Mouse (Mus musculus) stomach, embryonic 15.5 days (tissue): ENCODE data around the gene F10. TPM values are rescaled to one million over a fixed set of nuclear protein-coding genes. Genes with fewer than 3 reads are reported as not detected.

ENCODE experiments used
- ATAC-seq: fragments of 200-750 bp; cut with Nextera tagmentation; 2 replicates; pipeline ENCODE4 v1.8.0; 2017; ENCODE audit warnings: low read depth, moderate number of reproducible peaks, moderate TSS enrichment; ENCODE audit not compliant: insufficient read depth, low FRiP score
- H3K27ac ChIP-seq: fragments of 300-500 bp; sonication (generic); 2 replicates; pipeline ENCODE4 v1.5.1; 2015; ENCODE audit warnings: mild to moderate bottlenecking, inconsistent platforms
- H3K27me3 ChIP-seq: fragments of 300-500 bp; sonication (generic); replicated peaks from 2 replicates; pipeline ENCODE4 v1.6.1; 2015; ENCODE audit warnings: inconsistent platforms
- H3K36me3 ChIP-seq: fragments of 300-500 bp; sonication (generic); 2 replicates; pipeline ENCODE4 v1.6.1; 2015; ENCODE audit warnings: inconsistent platforms
- H3K4me1 ChIP-seq: fragments of 300-500 bp; sonication (generic); 2 replicates; pipeline ENCODE4 v1.6.1; 2015; ENCODE audit warnings: inconsistent platforms
- H3K4me2 ChIP-seq: fragments of 300-500 bp; sonication (generic); 2 replicates; pipeline ENCODE4 v1.6.1; 2015; ENCODE audit warnings: mild to moderate bottlenecking, inconsistent platforms
- H3K4me3 ChIP-seq: fragments of 300-500 bp; sonication (generic); replicated peaks from 2 replicates; pipeline ENCODE4 v1.5.1; 2015; ENCODE audit warnings: inconsistent platforms
- H3K9ac ChIP-seq: fragments of 300-500 bp; sonication (generic); 2 replicates; pipeline ENCODE4 v1.6.1; 2015; ENCODE audit warnings: inconsistent platforms
- H3K9me3 ChIP-seq: fragments of 300-500 bp; sonication (generic); 2 replicates; pipeline ENCODE4 v1.6.1; 2016; ENCODE audit warnings: inconsistent platforms
- WGBS: fragments of 180-500 bp; shearing (Covaris S2); methylation state at CpG from one replicate; pipeline ENCODE4 v1.1.7; 2015; 5-methylcytosine and 5-hydroxymethylcytosine counted together
- polyA plus RNA-seq: library from polyadenylated mRNA; unstranded; fragments of >200 nt; fragmentation: Nextera tagmentation; extraction: Ambion mirVana; gene quantifications from 2 replicates; pipeline ENCODE4 v1.2.1, GENCODE M21; 2015

The F10 gene
- 8.9 and 15.3 TPM in 2 replicates for polyA plus RNA-seq

GRCm38 (mm10) chr8:13037015-13037414, at the start of gene F10:
TSS of gene F10 (plus strand) at chr8:13037308.
- H3K4me1 ChIP-seq = no peaks in the 10 kb centered on the region; the same call in 1 of the 2 replicates
- H3K9ac ChIP-seq = no peak within 1 kb of the TSS
- no peak within 1 kb of the TSS for H3K4me3 ChIP-seq
- H3K9me3 ChIP-seq = no peaks in the 10 kb centered on the region
- ATAC-seq = no peak
- H3K4me2 ChIP-seq = no peak within 1 kb of the TSS
- no peak within 1 kb of the TSS for H3K27ac ChIP-seq
- 64% methylated on average over 7 of the region's 7 CpGs for WGBS
- H3K27me3 ChIP-seq = no peaks in the 10 kb centered on the region
- no peaks in the 10 kb centered on the region for H3K36me3 ChIP-seq

GRCm38 (mm10) chr8:12987571-12987970, 49.5 kb upstream of the F10 start:
- ATAC-seq = no peak
- 82% methylated on average over 8 of the region's 8 CpGs for WGBS
- no peaks in the 10 kb centered on the region for H3K36me3 ChIP-seq
- H3K9ac ChIP-seq = no peak overlapping the region
- no peak overlapping the region for H3K4me3 ChIP-seq
- no peaks in the 10 kb centered on the region for H3K27me3 ChIP-seq
- H3K4me1 ChIP-seq = no peaks in the 10 kb centered on the region
- no peak overlapping the region for H3K4me2 ChIP-seq
- H3K27ac ChIP-seq = no peak overlapping the region
- no peaks in the 10 kb centered on the region for H3K9me3 ChIP-seq

- 73% methylated on average over 13 of the region's 13 CpGs for WGBS
- H3K4me3 ChIP-seq = no peak overlapping the region
- H3K27me3 ChIP-seq = no peaks in the 10 kb centered on the region
- H3K9me3 ChIP-seq = no peaks in the 10 kb centered on the region
- H3K4me2 ChIP-seq = no peak overlapping the region
- ATAC-seq = no peak
- no peak overlapping the region for H3K27ac ChIP-seq
- no peak overlapping the region for H3K9ac ChIP-seq
- H3K36me3 ChIP-seq = no peaks in the 10 kb centered on the region
- no peaks in the 10 kb centered on the region for H3K4me1 ChIP-seq
Measured at GRCm38 (mm10) chr8:12988722-12989430, 48.2 kb upstream of the F10 start.

GRCm38 (mm10) chr8:12991411-12991810, 45.7 kb upstream of the F10 start:
- H3K9ac ChIP-seq = no peak overlapping the region
- no peaks in the 10 kb centered on the region for H3K36me3 ChIP-seq
- H3K27me3 ChIP-seq = no peaks in the 10 kb centered on the region
- no peak overlapping the region for H3K4me3 ChIP-seq
- WGBS = 71% methylated on average over 10 of the region's 10 CpGs
- no peaks in the 10 kb centered on the region for H3K9me3 ChIP-seq
- no peak overlapping the region for H3K27ac ChIP-seq
- no peak overlapping the region for H3K4me2 ChIP-seq
- H3K4me1 ChIP-seq = no peaks in the 10 kb centered on the region
- ATAC-seq = no peak

GRCm38 (mm10) chr8:12994468-12994867, 42.6 kb upstream of the F10 start:
- Histone ChIP-seq H3K4me2 (no peak overlapping the region), H3K36me3 (no peaks in the 10 kb centered on the region), H3K9me3 (no peaks in the 10 kb centered on the region), H3K9ac (no peak overlapping the region), H3K27ac (no peak overlapping the region), H3K4me1 (0 out of 2 replicates have a peak, but pooled peaks cover 8% of the 10 kb centered on the region), H3K27me3 (no peaks in the 10 kb centered on the region), H3K4me3 (no peak overlapping the region)
- WGBS = 79% methylated on average over 5 of the region's 5 CpGs
- no peak for ATAC-seq

GRCm38 (mm10) chr8:12995481-12995880, 41.6 kb upstream of the F10 start:
- Histone ChIP-seq H3K9me3 (no peaks in the 10 kb centered on the region), H3K9ac (no peak overlapping the region), H3K4me2 (no peak overlapping the region), H3K4me1 (0 out of 2 replicates have a peak, but pooled peaks cover 8% of the 10 kb centered on the region), H3K27ac (no peak overlapping the region), H3K4me3 (no peak overlapping the region), H3K36me3 (no peaks in the 10 kb centered on the region), H3K27me3 (no peaks in the 10 kb centered on the region)
- 54% methylated on average over 5 of the region's 5 CpGs for WGBS
- ATAC-seq = no peak

GRCm38 (mm10) chr8:12996831-12997275, 40.3 kb upstream of the F10 start:
- no peak overlapping the region for H3K4me3 ChIP-seq
- H3K9me3 ChIP-seq = no peaks in the 10 kb centered on the region
- WGBS = 48% methylated on average over 8 of the region's 8 CpGs
- H3K27ac ChIP-seq = 0 out of 2 replicates have a peak overlapping the region, but pooled peaks have one; percentile 17
- 0 out of 2 replicates have a peak, but pooled peaks cover 8% of the 10 kb centered on the region for H3K4me1 ChIP-seq
- no peak overlapping the region for H3K9ac ChIP-seq
- no peak for ATAC-seq
- H3K36me3 ChIP-seq = no peaks in the 10 kb centered on the region
- H3K4me2 ChIP-seq = no peak overlapping the region
- no peaks in the 10 kb centered on the region for H3K27me3 ChIP-seq

- WGBS = 55% methylated on average over 8 of the region's 8 CpGs
- Histone ChIP-seq H3K9me3 (no peaks in the 10 kb centered on the region), H3K4me2 (no peak overlapping the region), H3K27ac (no peak overlapping the region), H3K4me1 (0 out of 2 replicates have a peak, but pooled peaks cover 8% of the 10 kb centered on the region), H3K36me3 (0 out of 2 replicates have a peak, but pooled peaks cover under 1% of the 10 kb centered on the region), H3K27me3 (no peaks in the 10 kb centered on the region), H3K4me3 (no peak overlapping the region), H3K9ac (no peak overlapping the region)
- no peak for ATAC-seq
Measured at GRCm38 (mm10) chr8:12998331-12998730, 38.8 kb upstream of the F10 start.

- H3K4me3 ChIP-seq = no peak overlapping the region
- ATAC-seq = no peak
- H3K4me1 ChIP-seq = 0 out of 2 replicates have a peak, but pooled peaks cover 8% of the 10 kb centered on the region
- H3K9ac ChIP-seq = no peak overlapping the region
- H3K27ac ChIP-seq = no peak overlapping the region
- no peaks in the 10 kb centered on the region for H3K9me3 ChIP-seq
- H3K27me3 ChIP-seq = no peaks in the 10 kb centered on the region
- H3K36me3 ChIP-seq = 0 out of 2 replicates have a peak, but pooled peaks cover 4% of the 10 kb centered on the region
- H3K4me2 ChIP-seq = no peak overlapping the region
- 69% methylated on average over 9 of the region's 9 CpGs for WGBS
Measured at GRCm38 (mm10) chr8:12999793-13000192, 37.3 kb upstream of the F10 start.

- H3K36me3 ChIP-seq = peaks cover 21% of the 10 kb centered on the region
Measured at GRCm38 (mm10) chr8:13007458-13007857, 29.6 kb upstream of the F10 start.

GRCm38 (mm10) chr8:13010313-13010712, 26.8 kb upstream of the F10 start:
- no peak for ATAC-seq
- Histone ChIP-seq H3K27ac (no peak overlapping the region), H3K27me3 (no peaks in the 10 kb centered on the region), H3K4me3 (no peak overlapping the region), H3K4me1 (no peaks in the 10 kb centered on the region), H3K4me2 (no peak overlapping the region), H3K9ac (no peak overlapping the region), H3K36me3 (peaks cover 18% of the 10 kb centered on the region), H3K9me3 (no peaks in the 10 kb centered on the region)
- WGBS = 48% methylated on average over 4 of the region's 4 CpGs

More at GRCm38 (mm10) chr8:13007458-13007857, 29.6 kb upstream of the F10 start:
- no peaks in the 10 kb centered on the region for H3K27me3 ChIP-seq
- H3K9ac ChIP-seq = no peak overlapping the region
- H3K9me3 ChIP-seq = no peaks in the 10 kb centered on the region
- H3K27ac ChIP-seq = no peak overlapping the region
- WGBS = 65% methylated on average over 4 of the region's 4 CpGs
- no peak overlapping the region for H3K4me2 ChIP-seq
- ATAC-seq = no peak
- H3K4me1 ChIP-seq = no peaks in the 10 kb centered on the region
- no peak overlapping the region for H3K4me3 ChIP-seq

GRCm38 (mm10) chr8:13019560-13019959, 17.5 kb upstream of the F10 start:
- 50% methylated on average over 4 of the region's 4 CpGs for WGBS
- ATAC-seq = no peak

More at GRCm38 (mm10) chr8:13019560-13019959, 17.5 kb upstream of the F10 start:
- Histone ChIP-seq H3K27ac (no peak overlapping the region), H3K36me3 (no peaks in the 10 kb centered on the region), H3K9ac (no peak overlapping the region), H3K4me1 (no peaks in the 10 kb centered on the region), H3K4me3 (no peak overlapping the region), H3K4me2 (no peak overlapping the region), H3K9me3 (no peaks in the 10 kb centered on the region), H3K27me3 (no peaks in the 10 kb centered on the region)
